Mouse (Mus musculus) CH12.LX (cell line): ENCODE measurements around the gene Wdr90. TPM values are rescaled to one million over a fixed set of nuclear protein-coding genes. Genes with fewer than 3 reads are reported as not detected.

ENCODE experiments used
- DNase-seq: peaks from one replicate; pipeline ENCODE4 v3.0.0-alpha.2; 2013; ENCODE audit errors: extremely low read depth
- H3K27ac ChIP-seq: 2 replicates; pipeline ENCODE4 v1.5.1; 2012; ENCODE audit warnings: low read depth, mild to moderate bottlenecking, control low read depth, moderate library complexity; ENCODE audit not compliant: insufficient read depth
- H3K27me3 ChIP-seq: replicated peaks from 2 replicates; pipeline ENCODE3; 2012; ENCODE audit warnings: inconsistent platforms
- H3K36me3 ChIP-seq, 2 experiments: replicated peaks in 1 of 2; 2 replicates each; pipeline versions ENCODE3 to v1.6.1; 2012; ENCODE audit warnings: inconsistent platforms in 1 of 2, low read length in 1 of 2, mild to moderate bottlenecking in 1 of 2, mixed read lengths in 1 of 2, moderate library complexity in 1 of 2; ENCODE audit not compliant: control insufficient read depth in 1 of 2, insufficient read depth in 1 of 2
- H3K4me1 ChIP-seq, 2 experiments: 2 replicates each; pipeline ENCODE4 v1.6.1; 2012; ENCODE audit warnings: inconsistent platforms in 1 of 2, moderate library complexity in 1 of 2; ENCODE audit not compliant: insufficient read depth in 2 of 2, control insufficient read depth in 1 of 2
- H3K4me2 ChIP-seq: 2 replicates; pipeline ENCODE4 v1.6.1; 2012; ENCODE audit warnings: low read depth, mild to moderate bottlenecking, control low read depth; ENCODE audit not compliant: poor library complexity, insufficient read depth, severe bottlenecking
- H3K4me3 ChIP-seq, 3 experiments: fragments of 150-350 bp in 1 of 3; sonication (generic) in 1 of 3; replicated peaks in 1 of 3; 2 replicates each; pipeline versions ENCODE3 to v1.5.1; 2011 to 2012; ENCODE audit warnings: low read depth in 2 of 3, low read length in 2 of 3, mild to moderate bottlenecking in 2 of 3, moderate library complexity in 2 of 3, control low read depth in 1 of 3, improper control_type of control experiment in 1 of 3, inconsistent platforms in 1 of 3, mixed read lengths in 1 of 3; ENCODE audit not compliant: poor library complexity in 1 of 3
- H3K79me2 ChIP-seq: replicated peaks from 2 replicates; pipeline ENCODE4 v1.6.1; 2012; ENCODE audit warnings: mild to moderate bottlenecking, moderate library complexity; ENCODE audit not compliant: control insufficient read depth, poor library complexity, insufficient read depth, severe bottlenecking; ENCODE audit errors: extremely low read depth
- H3K9ac ChIP-seq: 2 replicates; pipeline ENCODE4 v1.6.1; 2012; ENCODE audit warnings: low read depth, mild to moderate bottlenecking, control low read depth, moderate library complexity; ENCODE audit not compliant: insufficient read depth
- H3K9me3 ChIP-seq: replicated peaks from 2 replicates; pipeline ENCODE3; 2012; ENCODE audit warnings: low read length, inconsistent platforms, mixed read lengths
- BHLHE40 ChIP-seq: IDR thresholded peaks from 2 replicates; pipeline ENCODE4 v1.6.1; 2011; ENCODE audit warnings: mild to moderate bottlenecking, low read depth, low read length, improper control_type of control experiment
- CHD1 ChIP-seq: IDR thresholded peaks from 2 replicates; pipeline ENCODE4 v1.6.1; 2012; ENCODE audit warnings: low read depth, low read length, improper control_type of control experiment, inconsistent platforms
- CHD2 ChIP-seq: IDR thresholded peaks from 2 replicates; pipeline ENCODE4 v1.6.1; 2011; ENCODE audit warnings: low read length, improper control_type of control experiment
- CTCF ChIP-seq, 2 experiments: IDR thresholded peaks in 1 of 2; conservative IDR thresholded peaks in 1 of 2; 2 replicates each; pipeline ENCODE4 v1.5.1; 2011 to 2012; ENCODE audit warnings: low read depth in 2 of 2, low read length in 2 of 2, improper control_type of control experiment in 1 of 2, inconsistent platforms in 1 of 2, mild to moderate bottlenecking in 1 of 2, moderate library complexity in 1 of 2
- E2F4 ChIP-seq: IDR thresholded peaks from 2 replicates; pipeline ENCODE4 v1.6.1; 2011; ENCODE audit warnings: low read depth, low read length, improper control_type of control experiment; ENCODE audit not compliant: insufficient replicate concordance
- ELF1 ChIP-seq: IDR thresholded peaks from 2 replicates; pipeline ENCODE4 v1.6.1; 2014; ENCODE audit warnings: low read depth, mild to moderate bottlenecking, inconsistent platforms, low read length, improper control_type of control experiment
- ETS1 ChIP-seq: conservative IDR thresholded peaks from 2 replicates; pipeline ENCODE4 v1.6.1; 2012; ENCODE audit warnings: low read depth, mild to moderate bottlenecking, inconsistent platforms, low read length, improper control_type of control experiment, moderate library complexity
- GABPA ChIP-seq: IDR thresholded peaks from 2 replicates; pipeline ENCODE4 v1.6.1; 2012; ENCODE audit warnings: low read depth, low read length, improper control_type of control experiment, inconsistent platforms; ENCODE audit not compliant: insufficient replicate concordance
- IRF4 ChIP-seq: IDR thresholded peaks from 2 replicates; pipeline ENCODE4 v1.6.1; 2014; ENCODE audit warnings: low read depth, mild to moderate bottlenecking, inconsistent platforms, low read length, improper control_type of control experiment
- JUN ChIP-seq: IDR thresholded peaks from 2 replicates; pipeline ENCODE4 v1.6.1; 2011; ENCODE audit warnings: low read depth, mild to moderate bottlenecking, low read length, improper control_type of control experiment, moderate library complexity; ENCODE audit not compliant: insufficient read depth
- KAT2A ChIP-seq: IDR thresholded peaks from 2 replicates; pipeline ENCODE4 v1.6.1; 2012; ENCODE audit warnings: low read length, improper control_type of control experiment, inconsistent platforms; ENCODE audit not compliant: insufficient replicate concordance
- MAX ChIP-seq: IDR thresholded peaks from 2 replicates; pipeline ENCODE4 v1.6.1; 2011; ENCODE audit warnings: low read length, improper control_type of control experiment
- MEF2A ChIP-seq: IDR thresholded peaks from 2 replicates; pipeline ENCODE4 v1.6.1; 2014; ENCODE audit warnings: low read depth, mild to moderate bottlenecking, inconsistent platforms, low read length, improper control_type of control experiment, borderline replicate concordance
- MYC ChIP-seq: IDR thresholded peaks from 2 replicates; pipeline ENCODE4 v1.6.1; 2011; ENCODE audit warnings: low read depth, mild to moderate bottlenecking, improper control_type of control experiment, low read length
- NRF1 ChIP-seq: IDR thresholded peaks from 2 replicates; pipeline ENCODE4 v1.6.1; 2014; ENCODE audit warnings: low read depth, mild to moderate bottlenecking, inconsistent platforms, low read length, improper control_type of control experiment, moderate library complexity
- SMC3 ChIP-seq: IDR thresholded peaks from 2 replicates; pipeline ENCODE4 v1.6.1; 2011; ENCODE audit warnings: low read depth, low read length, improper control_type of control experiment
- TBP ChIP-seq: conservative IDR thresholded peaks from 2 replicates; pipeline ENCODE4 v1.6.1; 2011; ENCODE audit warnings: low read depth, low read length, improper control_type of control experiment
- USF1 ChIP-seq: IDR thresholded peaks from 2 replicates; pipeline ENCODE4 v1.6.1; 2014; ENCODE audit warnings: low read depth, mild to moderate bottlenecking, inconsistent platforms, low read length, improper control_type of control experiment
- ZNF384 ChIP-seq: IDR thresholded peaks from 2 replicates; pipeline ENCODE4 v1.6.1; 2012; ENCODE audit warnings: low read depth, low read length, improper control_type of control experiment, inconsistent platforms
- dilution Hi-C: fragments of 300-500 bp; cut with MboI; formaldehyde crosslinking; loops from 2 replicates; pipeline ENCODE4 v1.14.3; 2020; ENCODE audit warnings: low sequenced_read_pairs; ENCODE audit not compliant: extremely low pct_unique_long_range_greater_than_20kb, extremely low pct_ligation_motif_present
- in situ Hi-C: fragments of 300-500 bp; cut with MboI; formaldehyde crosslinking; loops from 3 replicates; pipeline ENCODE4 v1.14.3; 2019; ENCODE audit warnings: low sequenced_read_pairs, low pct_ligation_motif_present, low pct_unique_long_range_greater_than_20kb, mixed read lengths
- polyA plus RNA-seq: library from polyadenylated mRNA; unstranded; fragments of >175 nt; gene quantifications from 2 replicates; pipeline ENCODE4 v1.2.1, GENCODE M21; 2012; ENCODE audit warnings: low read depth; ENCODE audit not compliant: insufficient read length
- total RNA-seq, 2 experiments: library from RNA; depleted of rRNA; stranded (reverse); fragments of 300-350 nt in 1 of 2; fragments of >200 nt in 1 of 2; gene quantifications; 2 replicates each; pipeline ENCODE4 v1.2.3; 2012 to 2014

Gene Wdr90
- total and polyA plus RNA-seq, 3 experiments, result 16.0 to 38.0 (median 23.8) TPM

GRCm38 (mm10) chr17:25842509-25842908 lies 18.8 kb downstream of the Wdr90 start:
- H3K79me2 ChIP-seq, result peaks cover 14% of the 10 kb centered on the region
- peaks cover 62 to 83% of the 10 kb centered on the region in 2 experiments for H3K36me3 ChIP-seq
- no peak overlapping the region for H3K4me2 ChIP-seq
- TF ChIP-seq NRF1 (no peak), IRF4 (no peak), TBP (peak; percentile 88), MYC (no peak), ZNF384 (0 out of 2 replicates have a peak, but pooled peaks have one; percentile 19), ELF1 (0 out of 2 replicates have a peak, but pooled peaks have one; percentile 30), ETS1 (no peak), SMC3 (no peak), E2F4 (no peak), JUN (no peak), BHLHE40 (no peak), CHD2 (no peak), MEF2A (no peak), GABPA (no peak), KAT2A (no peak)
- H3K9me3 ChIP-seq, result no peaks in the 10 kb centered on the region
- in situ Hi-C loops (no loop called here), dilution Hi-C loops (no loop called here)
- H3K4me1 ChIP-seq, result peaks cover 12 to 15% of the 10 kb centered on the region in 2 experiments
- no peak overlapping the region for H3K27ac ChIP-seq
- no peak for DNase-seq
- H3K9ac ChIP-seq, result no peak overlapping the region
- H3K27me3 ChIP-seq, result no peaks in the 10 kb centered on the region
- H3K4me3 ChIP-seq, result no peak overlapping the region

- H3K4me2 ChIP-seq, result no peak within 1 kb of the TSS
- H3K9ac ChIP-seq, result no peak within 1 kb of the TSS
- no peak for TF ChIP-seq USF1
- TF ChIP-seq CTCF (conservative IDR thresholded peaks at IDR 0.05 in 1 of 2, IDR thresholded peaks at IDR 0.05 in 1 of 2; ENCODE audit: low read depth in 2 of 2, low read length in 2 of 2), result no peak
- no peak for TF ChIP-seq MYC
- TF ChIP-seq TBP, result no peak
- TF ChIP-seq CHD2, result no peak
- no peak for TF ChIP-seq MAX
- no peak for TF ChIP-seq ETS1
- no peak for TF ChIP-seq ZNF384
- no peak for TF ChIP-seq CHD1
- no peak for TF ChIP-seq E2F4
- TF ChIP-seq, all 38 proteins: peak for 0
- Histone ChIP-seq H3K4me1 (peaks cover 12 to 15% of the 10 kb centered on the region in 2 experiments), H3K9me3 (no peaks in the 10 kb centered on the region), H3K27me3 (no peaks in the 10 kb centered on the region), H3K36me3 (peaks cover 69 to 83% of the 10 kb centered on the region in 2 experiments), H3K4me3 (no peak within 1 kb of the TSS), H3K79me2 (peaks cover 14% of the 10 kb centered on the region), H3K27ac (no peak within 1 kb of the TSS)
- DNase-seq, result no peak
- in situ Hi-C loops (no loop called here), dilution Hi-C loops (no loop called here)
These were observed 20.0 kb downstream of the Wdr90 start, which contains the start of gene Gm20683 for GRCm38 (mm10) chr17:25841117-25841880. Gm20683 (minus strand) TSS chr17:25841763.
